Mouse (Mus musculus) hematopoietic stem cell, adult 5-6 weeks (primary cell): ENCODE results near the gene Spats2l. TPM values are rescaled to one million over a fixed set of nuclear protein-coding genes. Genes with fewer than 3 reads are reported as not detected.

Experiments
- ATAC-seq, 2 experiments: fragments of 125-278 bp in 1 of 2; replicated peaks in 1 of 2; 2 replicates each; pipeline ENCODE4 v1.8.0; 2016 to 2017; ENCODE audit warnings: inconsistent platforms in 2 of 2, mild to moderate bottlenecking in 2 of 2, moderate number of reproducible peaks in 2 of 2, low read depth in 1 of 2, moderate TSS enrichment in 1 of 2; ENCODE audit not compliant: low FRiP score in 2 of 2, poor library complexity in 2 of 2, severe bottlenecking in 2 of 2, insufficient read depth in 1 of 2, low TSS enrichment in 1 of 2
- total RNA-seq: library from RNA; stranded (forward); fragments of 172-1452, 232-1000 nt; gene quantifications from 2 replicates; pipeline ENCODE4 v1.2.3, GENCODE M21; 2017

Spats2l gene
- total RNA-seq, 1 experiment from 2014 or later = not detected

- no peak for ATAC-seq
These were observed 166.7 kb downstream of the Spats2l start for GRCm38 (mm10) chr1:57940691-57941090.

- no peak for ATAC-seq
These were observed 167.1 kb downstream of the Spats2l start for GRCm38 (mm10) chr1:57941095-57941494.

- ATAC-seq = no peak
These were observed 167.8 kb downstream of the Spats2l start for GRCm38 (mm10) chr1:57941734-57942133.

GRCm38 (mm10) chr1:57942215-57942614 is 168.3 kb downstream of the Spats2l start:
- no peak for ATAC-seq

DNA sequence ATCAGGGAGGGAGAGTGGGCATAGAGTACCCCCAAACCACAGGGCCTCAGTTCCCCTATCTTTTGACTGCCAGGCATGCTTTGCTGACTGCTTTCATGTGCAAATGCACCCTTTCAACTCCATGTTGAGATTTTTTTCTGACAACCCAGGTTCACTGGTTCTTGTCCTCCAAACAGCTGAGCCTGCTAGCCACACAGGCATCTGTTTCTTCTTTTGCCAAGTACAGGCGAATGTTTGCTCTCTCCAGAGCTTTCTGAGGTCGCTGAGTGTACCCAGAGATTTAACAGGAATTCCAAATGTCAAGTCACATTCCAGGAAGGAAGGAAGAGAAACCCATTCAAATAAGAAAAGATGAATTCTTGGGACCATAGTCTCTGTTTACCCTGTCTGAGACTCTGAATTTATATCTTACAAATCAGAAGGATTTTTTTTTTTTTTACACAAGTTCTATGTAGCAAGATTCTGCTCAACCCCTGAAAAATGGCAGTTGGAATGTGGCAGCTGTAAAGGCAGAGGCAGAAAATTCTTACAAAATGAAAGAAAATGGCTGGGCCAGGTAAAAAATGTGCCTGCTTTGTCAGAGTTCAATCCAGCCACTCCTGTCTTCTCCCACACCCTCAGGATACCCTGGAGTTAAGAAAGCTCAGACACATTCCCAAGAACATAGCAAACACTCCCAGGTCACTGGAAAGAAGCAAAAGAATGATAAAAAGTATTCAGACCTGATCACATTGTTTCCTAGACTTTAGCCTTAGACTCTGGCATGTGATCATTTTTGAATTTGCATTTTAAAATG is 173.8 kb downstream of the Spats2l start:
- ATAC-seq = no peak

- no peak for ATAC-seq
These were observed 175.2 kb downstream of the Spats2l start for GRCm38 (mm10) chr1:57949195-57949594.

DNA sequence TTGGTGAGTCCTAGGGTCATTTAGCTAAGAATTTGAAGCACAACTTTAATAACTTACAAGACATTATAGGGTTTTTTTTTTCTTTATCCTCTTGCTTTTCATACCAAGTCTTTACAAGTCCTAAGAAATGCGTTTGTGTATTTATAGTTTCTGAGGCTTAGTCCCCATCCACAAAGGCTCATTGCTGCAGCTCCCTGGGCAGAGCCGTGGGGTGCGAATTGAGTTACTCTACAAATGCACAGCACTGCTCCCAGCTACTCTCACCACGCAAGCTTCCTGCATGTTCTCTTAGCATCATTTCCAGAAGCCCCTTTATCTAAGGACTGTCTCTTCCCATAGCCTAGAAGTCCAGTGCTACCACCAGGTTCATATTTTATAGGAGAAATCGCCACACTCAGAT is 175.8 kb downstream of the Spats2l start:
- no peak for ATAC-seq

- no peak for ATAC-seq
These were observed 178.5 kb downstream of the Spats2l start for GRCm38 (mm10) chr1:57952509-57952908.

GRCm38 (mm10) chr1:57953586-57954375 is 179.8 kb downstream of the Spats2l start:
- no peak for ATAC-seq

- no peak for ATAC-seq
These were observed 180.4 kb downstream of the Spats2l start for GRCm38 (mm10) chr1:57954376-57954765.

DNA sequence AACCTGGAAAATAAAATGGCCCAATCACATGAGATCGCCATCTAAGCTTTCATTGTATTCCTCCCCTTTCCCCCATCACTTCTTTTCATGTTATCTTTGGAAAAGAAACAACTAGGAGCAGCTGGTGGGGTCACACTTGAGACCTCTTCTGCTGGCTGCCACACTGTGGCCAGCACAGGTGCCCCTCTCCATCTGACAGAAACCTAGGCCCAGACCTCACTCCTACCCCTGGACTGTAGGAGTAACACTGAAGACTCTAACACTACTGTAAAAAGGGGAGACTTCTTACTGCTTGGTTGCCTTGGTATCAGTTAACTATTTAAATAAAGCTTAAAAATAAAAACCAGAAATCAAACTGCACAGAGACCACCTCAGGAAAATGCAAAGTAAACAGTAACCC is 181.8 kb downstream of the Spats2l start:
- ATAC-seq = no peak

DNA sequence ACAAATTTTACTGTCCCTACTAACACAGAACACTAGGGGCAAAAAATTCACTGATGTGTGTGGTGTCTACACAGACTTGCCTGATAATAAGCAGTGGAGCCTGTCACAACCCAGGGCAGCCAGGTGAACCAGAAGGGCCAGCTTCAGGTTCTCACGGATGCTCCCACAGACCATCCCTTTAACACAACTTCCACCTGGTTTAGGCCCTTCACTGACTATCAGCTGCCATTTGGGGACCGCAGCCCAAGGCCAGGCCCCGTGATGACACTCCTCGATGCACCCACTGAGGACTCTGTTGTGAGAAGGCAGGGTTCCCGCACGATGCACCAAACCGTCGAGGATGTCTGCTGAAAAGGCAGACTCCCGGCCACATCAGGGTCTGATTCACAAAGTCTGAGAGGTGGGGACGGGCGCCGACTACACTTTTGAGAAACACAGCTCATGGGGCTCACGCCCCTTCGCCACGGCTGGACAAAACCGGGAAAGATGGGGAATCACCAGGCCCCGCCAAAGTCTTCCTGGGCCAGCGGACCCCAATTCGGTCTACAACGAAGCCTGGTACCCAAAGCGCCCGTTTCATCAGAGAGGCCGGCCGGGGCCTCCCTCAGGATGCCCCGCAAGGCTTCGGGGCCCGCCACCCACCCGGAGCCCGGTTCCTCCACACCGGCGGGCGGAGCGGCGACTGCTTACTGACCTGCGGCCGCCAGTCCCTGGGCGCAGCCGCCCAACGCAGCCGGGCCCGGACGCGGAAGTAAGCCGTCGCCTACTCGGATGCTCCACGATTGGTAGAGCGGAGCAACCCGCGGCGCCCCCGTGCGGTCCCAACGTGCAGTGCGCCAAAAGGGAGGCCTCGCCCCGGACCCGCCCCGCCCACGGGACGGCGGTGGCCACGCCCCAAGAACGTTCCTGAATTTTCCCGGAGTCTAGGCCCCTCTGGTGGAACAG is 195.6 kb downstream of the Spats2l start:
- peak; percentile 97 to 99 for ATAC-seq

GRCm38 (mm10) chr1:57971588-57971987 is 197.6 kb downstream of the Spats2l start:
- ATAC-seq = no peak

DNA sequence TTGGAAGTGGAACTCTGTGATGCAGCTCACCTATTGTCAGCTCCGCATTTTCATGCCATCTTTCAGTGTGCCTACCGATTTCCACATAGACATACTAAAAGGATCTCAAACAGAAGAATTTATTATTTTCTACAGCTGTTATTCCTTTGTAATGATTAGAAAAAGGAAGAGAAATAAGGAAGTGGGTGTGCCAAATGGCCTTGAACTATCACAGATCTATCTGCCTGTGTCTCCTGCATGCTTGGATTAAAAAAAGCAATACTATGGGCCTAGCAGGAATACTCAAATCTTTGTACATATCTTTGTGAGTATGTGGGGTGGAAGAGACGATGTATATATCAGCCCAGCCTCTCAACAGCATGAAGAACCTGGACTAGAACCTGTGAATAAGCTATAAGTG is 202.9 kb downstream of the Spats2l start:
- no peak for ATAC-seq

GRCm38 (mm10) chr1:57989052-57989600 is 215.2 kb downstream of the Spats2l start:
- no peak for ATAC-seq

GRCm38 (mm10) chr1:57991277-57991676 is 217.3 kb downstream of the Spats2l start:
- no peak for ATAC-seq

DNA sequence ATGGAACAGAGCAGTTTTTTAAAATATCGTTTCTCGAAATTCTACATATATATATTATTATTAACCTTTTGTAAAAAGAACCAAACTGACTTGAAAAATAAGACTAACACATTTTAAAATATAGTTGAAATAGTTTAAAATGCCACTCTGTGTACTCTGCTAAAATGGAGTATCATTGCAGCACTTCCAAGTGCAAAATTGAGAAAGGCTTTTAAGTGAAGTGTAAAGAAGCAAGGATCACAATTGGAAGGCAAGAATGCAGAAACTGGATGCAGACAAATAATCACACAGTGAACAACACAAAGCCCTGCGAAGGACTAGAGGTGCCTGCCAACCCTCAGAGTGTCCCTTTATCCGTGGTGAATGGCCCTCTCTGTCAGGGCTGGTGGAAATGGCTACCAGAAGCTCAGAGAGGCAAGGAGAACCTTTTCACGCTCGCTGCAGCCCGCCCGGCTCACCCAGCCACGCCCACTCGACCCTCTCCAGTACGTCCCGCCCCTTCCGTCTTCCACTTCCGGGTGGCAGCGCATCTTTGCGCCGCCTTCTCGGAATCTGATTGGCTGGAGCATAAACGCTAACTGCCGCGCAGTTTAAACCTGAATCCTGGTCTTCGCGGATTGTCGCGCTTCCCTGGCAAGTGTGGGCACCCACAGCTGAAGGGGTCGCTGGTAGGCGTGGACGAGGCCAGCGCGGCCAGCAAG is 221.6 kb downstream of the Spats2l start, which contains the start of gene Sgo2a:
TSS of gene Sgo2a (plus strand) at position 540 of the 701 bp plus-strand sequence.
- peak; percentile 99 to 100 for ATAC-seq
